Mouse (Mus musculus): Measurements from ENCODE around the gene Ogdh. TPM values are rescaled to one million over a fixed set of nuclear protein-coding genes. Genes with fewer than 3 reads are reported as not detected.

Gene Ogdh
- polyA plus RNA-seq, 1 experiment from 2014 or later: 83.9 TPM

GRCm38 (mm10) chr11:6273607-6274006 is 17.8 kb upstream of the Ogdh start:
- peak overlapping the region; percentile 74; the same call in 1 of the 2 replicates for H3K27ac ChIP-seq

GRCm38 (mm10) chr11:6274387-6275093 is 16.9 kb upstream of the Ogdh start, which contains the start of gene Tmed4:
Gene Tmed4, minus strand, starts transcription at chr11:6274870.
- peaks cover 25% of the 10 kb centered on the region for H3K4me1 ChIP-seq (replicated peaks)
- WGBS (ENCODE audit: insufficient replicate concordance): under 1% methylated on average over 39 of the region's 39 CpGs
- no peaks in the 10 kb centered on the region for H3K27me3 ChIP-seq
- H3K4me2 ChIP-seq: peak within 1 kb of the TSS; percentile 97
- peak within 1 kb of the TSS; percentile 94 for H3K9ac ChIP-seq
- peak; percentile 93 for DNase-seq
- peaks cover 17% of the 10 kb centered on the region for H3K36me3 ChIP-seq
- H3K4me3 ChIP-seq (replicated peaks): peak within 1 kb of the TSS; percentile 88
- peak; percentile 98 for ATAC-seq (ENCODE audit: low read depth)
- no peaks in the 10 kb centered on the region for H3K9me3 ChIP-seq (replicated peaks)
- H3K27ac ChIP-seq: peak within 1 kb of the TSS; percentile 74

More at GRCm38 (mm10) chr11:6273607-6274006, 17.8 kb upstream of the Ogdh start:
- Histone ChIP-seq H3K4me2 (peak overlapping the region; percentile 97), H3K36me3 (peaks cover 17% of the 10 kb centered on the region), H3K9me3 (replicated peaks) (no peaks in the 10 kb centered on the region), H3K9ac (peak overlapping the region; percentile 94), H3K27me3 (no peaks in the 10 kb centered on the region), H3K4me1 (replicated peaks) (peaks cover 28% of the 10 kb centered on the region), H3K4me3 (replicated peaks) (peak overlapping the region; percentile 88)
- WGBS (ENCODE audit: insufficient replicate concordance): 25% methylated on average over 11 of the region's 11 CpGs
- no peak for DNase-seq
- no peak for ATAC-seq (ENCODE audit: low read depth)

- Histone ChIP-seq H3K36me3 (peaks cover 17% of the 10 kb centered on the region), H3K4me1 (replicated peaks) (peaks cover 25% of the 10 kb centered on the region), H3K27me3 (no peaks in the 10 kb centered on the region), H3K9me3 (replicated peaks) (no peaks in the 10 kb centered on the region), H3K4me2 (peak overlapping the region; percentile 97), H3K4me3 (replicated peaks) (peak overlapping the region; percentile 88), H3K27ac (peak overlapping the region; percentile 74), H3K9ac (peak overlapping the region; percentile 94)
- 30% methylated on average over 7 of the region's 7 CpGs for WGBS (ENCODE audit: insufficient replicate concordance)
- ATAC-seq (ENCODE audit: low read depth) (peak; percentile 6; the same call in 1 of the 2 replicates), DNase-seq (no peak)
These were observed 16.3 kb upstream of the Ogdh start for GRCm38 (mm10) chr11:6275094-6275484.

GRCm38 (mm10) chr11:6276466-6276865 is 15.0 kb upstream of the Ogdh start:
- H3K36me3 ChIP-seq: peaks cover 8% of the 10 kb centered on the region
- no peaks in the 10 kb centered on the region for H3K27me3 ChIP-seq
- H3K9me3 ChIP-seq (replicated peaks): no peaks in the 10 kb centered on the region
- whole genome bisulfite sequencing (ENCODE audit: insufficient replicate concordance): 69% methylated on average over 3 of the region's 3 CpGs
- ATAC-seq (ENCODE audit: low read depth) (no peak), DNase-seq (no peak)
- peaks cover 25% of the 10 kb centered on the region for H3K4me1 ChIP-seq (replicated peaks)
- no peak overlapping the region for H3K4me3 ChIP-seq (replicated peaks)
- no peak overlapping the region for H3K4me2 ChIP-seq
- H3K9ac ChIP-seq: no peak overlapping the region
- no peak overlapping the region for H3K27ac ChIP-seq

- Histone ChIP-seq H3K4me1 (replicated peaks) (0 out of 2 replicates have a peak, but pooled peaks cover 5% of the 10 kb centered on the region), H3K27ac (no peak overlapping the region), H3K36me3 (no peaks in the 10 kb centered on the region), H3K4me3 (replicated peaks) (no peak overlapping the region), H3K4me2 (no peak overlapping the region), H3K9me3 (replicated peaks) (no peaks in the 10 kb centered on the region), H3K9ac (no peak overlapping the region), H3K27me3 (no peaks in the 10 kb centered on the region)
- 61% methylated on average over 3 of the region's 3 CpGs for WGBS (ENCODE audit: insufficient replicate concordance)
- DNase-seq (no peak), ATAC-seq (ENCODE audit: low read depth) (no peak)
These were observed 8.5 kb upstream of the Ogdh start for GRCm38 (mm10) chr11:6282940-6283339.

- ATAC-seq (ENCODE audit: low read depth): no peak
- Histone ChIP-seq H3K27me3 (no peaks in the 10 kb centered on the region), H3K4me3 (replicated peaks) (no peak overlapping the region), H3K4me2 (peak overlapping the region; percentile 86; the same call in 1 of the 2 replicates), H3K36me3 (no peaks in the 10 kb centered on the region), H3K4me1 (replicated peaks) (peaks cover 41% of the 10 kb centered on the region), H3K27ac (no peak overlapping the region), H3K9me3 (replicated peaks) (no peaks in the 10 kb centered on the region), H3K9ac (0 out of 2 replicates have a peak overlapping the region, but pooled peaks have one; percentile 93)
- WGBS (ENCODE audit: insufficient replicate concordance): 85% methylated on average over 3 of the region's 3 CpGs
- no peak for DNase-seq
These were observed 1.3 kb upstream of the Ogdh start for GRCm38 (mm10) chr11:6290138-6290537.

GRCm38 (mm10) chr11:6290883-6291282 is 550 bp upstream of the Ogdh start:
- H3K27ac ChIP-seq: peak overlapping the region; percentile 95
- WGBS (ENCODE audit: insufficient replicate concordance): 28% methylated on average over 3 of the region's 3 CpGs

GRCm38 (mm10) chr11:6292116-6292987 is 919 bp downstream of the Ogdh start:
- WGBS (ENCODE audit: insufficient replicate concordance): 12% methylated on average over 33 of the region's 33 CpGs
- no peaks in the 10 kb centered on the region for H3K9me3 ChIP-seq (replicated peaks)
- H3K36me3 ChIP-seq: peaks cover 9% of the 10 kb centered on the region
- peak overlapping the region; percentile 93 for H3K9ac ChIP-seq
- peak overlapping the region; percentile 95 for H3K27ac ChIP-seq
- peak overlapping the region; percentile 92 for H3K4me3 ChIP-seq (replicated peaks)
- ATAC-seq (ENCODE audit: low read depth): peak; percentile 2; the same call in 1 of the 2 replicates
- DNase-seq: peak; percentile 72
- peak overlapping the region; percentile 86 for H3K4me2 ChIP-seq
- H3K4me1 ChIP-seq (replicated peaks): peaks cover 58% of the 10 kb centered on the region
- no peaks in the 10 kb centered on the region for H3K27me3 ChIP-seq

More at GRCm38 (mm10) chr11:6290883-6291282, 550 bp upstream of the Ogdh start:
- peak overlapping the region; percentile 86 for H3K4me2 ChIP-seq
- no peak for DNase-seq
- no peaks in the 10 kb centered on the region for H3K27me3 ChIP-seq
- H3K9ac ChIP-seq: peak overlapping the region; percentile 93
- no peaks in the 10 kb centered on the region for H3K9me3 ChIP-seq (replicated peaks)
- peak overlapping the region; percentile 92 for H3K4me3 ChIP-seq (replicated peaks)
- ATAC-seq (ENCODE audit: low read depth): no peak
- peaks cover 46% of the 10 kb centered on the region for H3K4me1 ChIP-seq (replicated peaks)
- no peaks in the 10 kb centered on the region for H3K36me3 ChIP-seq

- DNase-seq (no peak), ATAC-seq (ENCODE audit: low read depth) (no peak)
- peak overlapping the region; percentile 86 for H3K4me2 ChIP-seq
- no peaks in the 10 kb centered on the region for H3K9me3 ChIP-seq (replicated peaks)
- 85% methylated on average over 4 of the region's 4 CpGs for WGBS (ENCODE audit: insufficient replicate concordance)
- peaks cover 15% of the 10 kb centered on the region for H3K36me3 ChIP-seq
- H3K4me1 ChIP-seq (replicated peaks): peaks cover 58% of the 10 kb centered on the region
- peak overlapping the region; percentile 93 for H3K9ac ChIP-seq
- H3K27ac ChIP-seq: peak overlapping the region; percentile 95
- H3K4me3 ChIP-seq (replicated peaks): peak overlapping the region; percentile 92
- no peaks in the 10 kb centered on the region for H3K27me3 ChIP-seq
These were observed 1.5 kb downstream of the Ogdh start for GRCm38 (mm10) chr11:6292988-6293349.

- Histone ChIP-seq H3K4me1 (replicated peaks) (peaks cover 62% of the 10 kb centered on the region), H3K4me2 (peak overlapping the region; percentile 86), H3K4me3 (replicated peaks) (peak overlapping the region; percentile 92)
These were observed 2.2 kb downstream of the Ogdh start for GRCm38 (mm10) chr11:6293601-6294000.

GRCm38 (mm10) chr11:6294632-6295031 is 3.2 kb downstream of the Ogdh start:
- H3K9ac ChIP-seq: peak overlapping the region; percentile 59
- no peaks in the 10 kb centered on the region for H3K9me3 ChIP-seq (replicated peaks)
- H3K36me3 ChIP-seq: peaks cover 32% of the 10 kb centered on the region
- H3K4me3 ChIP-seq (replicated peaks): peak overlapping the region; percentile 92
- ATAC-seq (ENCODE audit: low read depth) (peak; percentile 80), DNase-seq (peak; percentile 76)
- H3K4me2 ChIP-seq: peak overlapping the region; percentile 86
- H3K27me3 ChIP-seq: no peaks in the 10 kb centered on the region
- WGBS (ENCODE audit: insufficient replicate concordance): 59% methylated on average over 4 of the region's 4 CpGs
- H3K27ac ChIP-seq: peak overlapping the region; percentile 95
- H3K4me1 ChIP-seq (replicated peaks): peaks cover 70% of the 10 kb centered on the region

More at GRCm38 (mm10) chr11:6293601-6294000, 2.2 kb downstream of the Ogdh start:
- DNase-seq (no peak), ATAC-seq (ENCODE audit: low read depth) (no peak)
- Histone ChIP-seq H3K27ac (peak overlapping the region; percentile 95), H3K9me3 (replicated peaks) (no peaks in the 10 kb centered on the region), H3K9ac (peak overlapping the region; percentile 93), H3K36me3 (peaks cover 21% of the 10 kb centered on the region), H3K27me3 (no peaks in the 10 kb centered on the region)
- 78% methylated on average over 2 of the region's 2 CpGs for WGBS (ENCODE audit: insufficient replicate concordance)
